Mouse (Mus musculus) forebrain, embryonic 14.5 days (tissue): ENCODE data around the gene Zg16. TPM values are rescaled to one million over a fixed set of nuclear protein-coding genes. Genes with fewer than 3 reads are reported as not detected.

Source experiments
- ATAC-seq: fragments of 200-750 bp; cut with Nextera tagmentation; 2 replicates; pipeline ENCODE4 v1.8.0; 2017; ENCODE audit warnings: mild to moderate bottlenecking, moderate library complexity
- DNase-seq: peaks from one replicate; pipeline ENCODE4 v3.0.0-alpha.2; 2015; ENCODE audit warnings: low spot score
- H3K27ac ChIP-seq: fragments of 300-500 bp; sonication (generic); 2 replicates; pipeline ENCODE4 v1.5.1; 2014; ENCODE audit warnings: low read depth, mild to moderate bottlenecking, control low read depth, low read length, moderate library complexity
- H3K27me3 ChIP-seq: fragments of 300-500 bp; sonication (generic); replicated peaks from 2 replicates; pipeline ENCODE4 v1.6.1; 2014; ENCODE audit warnings: low read length, control low read depth, mixed read lengths; ENCODE audit not compliant: control insufficient read depth, insufficient read depth
- H3K36me3 ChIP-seq: fragments of 300-500 bp; sonication (generic); 2 replicates; pipeline ENCODE4 v1.6.1; 2014; ENCODE audit warnings: low read length, control low read depth; ENCODE audit not compliant: control insufficient read depth, insufficient read depth
- H3K4me1 ChIP-seq: fragments of 300-500 bp; sonication (generic); 2 replicates; pipeline ENCODE4 v1.6.1; 2014; ENCODE audit warnings: antibody characterized with exemption, low read length, control low read depth; ENCODE audit not compliant: control insufficient read depth, insufficient read depth
- H3K4me2 ChIP-seq: fragments of 300-500 bp; sonication (generic); 2 replicates; pipeline ENCODE4 v1.6.1; 2014; ENCODE audit warnings: mild to moderate bottlenecking, control low read depth, low read length
- H3K4me3 ChIP-seq: fragments of 300-500 bp; sonication (generic); 2 replicates; pipeline ENCODE4 v1.5.1; 2014; ENCODE audit warnings: low read depth, low read length, control low read depth
- H3K9ac ChIP-seq: fragments of 300-500 bp; sonication (generic); 2 replicates; pipeline ENCODE4 v1.6.1; 2014; ENCODE audit warnings: mild to moderate bottlenecking, low read length, control low read depth, moderate library complexity
- H3K9me3 ChIP-seq: fragments of 300-500 bp; sonication (generic); replicated peaks from 2 replicates; pipeline ENCODE4 v1.6.1; 2016; ENCODE audit warnings: low read length, control low read depth, mixed read lengths; ENCODE audit not compliant: control insufficient read depth
- WGBS: fragments of 180-500 bp; shearing (Covaris S2); extraction: QIAGEN DNeasy Blood & Tissue Kit; methylation state at CpG from one replicate; pipeline ENCODE4 v1.1.7; 2014; 5-methylcytosine and 5-hydroxymethylcytosine counted together
- polyA plus RNA-seq: library from polyadenylated mRNA; unstranded; fragments of >200 nt; fragmentation: Nextera tagmentation; extraction: Ambion mirVana; gene quantifications from 2 replicates; pipeline ENCODE4 v1.2.1, GENCODE M21; 2014

The Zg16 gene
- polyA plus RNA-seq, 1 experiment from 2014 or later = not detected

DNA sequence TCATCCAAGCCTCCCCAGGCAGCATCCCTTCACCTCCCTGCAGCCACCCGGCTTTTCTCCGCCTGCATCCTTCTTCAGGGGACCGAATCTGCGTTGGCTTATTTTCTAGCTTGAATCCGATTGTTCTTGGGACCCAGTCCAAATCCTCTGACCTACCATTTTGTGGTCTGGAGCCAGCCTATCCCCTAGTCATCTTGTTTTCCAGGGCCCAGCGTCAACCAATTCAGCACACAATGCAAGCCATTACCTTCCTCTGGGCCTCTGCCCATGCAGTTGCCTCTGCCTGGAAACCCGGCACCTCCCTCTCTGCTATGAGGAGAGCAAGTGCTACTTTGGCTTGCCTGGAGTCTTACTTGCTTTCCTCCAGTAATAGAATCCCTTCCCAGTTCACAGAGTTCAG, 18.4 kb upstream of the Zg16 start:
- Histone ChIP-seq H3K4me2 (no peak overlapping the region), H3K27me3 (no peaks in the 10 kb centered on the region), H3K36me3 (no peaks in the 10 kb centered on the region), H3K9me3 (no peaks in the 10 kb centered on the region), H3K9ac (no peak overlapping the region), H3K4me3 (no peak overlapping the region), H3K27ac (no peak overlapping the region), H3K4me1 (no peaks in the 10 kb centered on the region)
- ATAC-seq = no peak
- 67% methylated on average over 7 of the region's 7 CpGs for WGBS
- DNase-seq = no peak

- Histone ChIP-seq H3K27ac (peak overlapping the region; percentile 45; the same call in 1 of the 2 replicates), H3K27me3 (no peaks in the 10 kb centered on the region), H3K4me2 (peak overlapping the region; percentile 39), H3K4me1 (no peaks in the 10 kb centered on the region), H3K4me3 (peak overlapping the region; percentile 14), H3K9ac (peak overlapping the region; percentile 25; the same call in 1 of the 2 replicates), H3K9me3 (no peaks in the 10 kb centered on the region), H3K36me3 (no peaks in the 10 kb centered on the region)
- ATAC-seq (peak; percentile 92), DNase-seq (peak; percentile 92)
- WGBS = 17% methylated on average over 17 of the region's 17 CpGs
Measured at GRCm38 (mm10) chr7:127104560-127105332, 17.6 kb upstream of the Zg16 start.

DNA sequence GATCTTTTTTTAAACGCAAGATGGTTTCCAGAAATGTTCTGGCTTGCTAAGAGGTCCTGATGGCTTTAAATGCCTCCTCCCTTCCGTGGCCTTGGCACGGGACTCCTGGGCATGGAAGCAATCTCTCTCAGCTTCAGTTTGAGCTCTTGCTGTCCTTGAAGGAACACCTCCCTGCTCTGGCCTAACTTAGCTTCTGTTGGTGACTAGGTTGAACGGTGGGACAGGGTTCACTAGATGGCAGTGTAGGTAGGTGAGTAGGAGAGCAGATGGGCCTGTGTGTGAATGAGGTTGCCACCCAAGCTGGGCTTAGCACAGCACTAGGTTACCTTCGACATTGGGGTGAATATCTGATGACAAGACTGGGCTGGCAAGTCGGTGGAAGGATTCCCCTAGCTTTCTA, 16.8 kb upstream of the Zg16 start:
- 66% methylated on average over 6 of the region's 6 CpGs for WGBS
- H3K27me3 ChIP-seq = no peaks in the 10 kb centered on the region
- H3K4me1 ChIP-seq = no peaks in the 10 kb centered on the region
- H3K4me3 ChIP-seq = no peak overlapping the region
- no peaks in the 10 kb centered on the region for H3K9me3 ChIP-seq
- H3K36me3 ChIP-seq = no peaks in the 10 kb centered on the region
- H3K9ac ChIP-seq = no peak overlapping the region
- no peak overlapping the region for H3K4me2 ChIP-seq
- ATAC-seq (no peak), DNase-seq (no peak)
- no peak overlapping the region for H3K27ac ChIP-seq

DNA sequence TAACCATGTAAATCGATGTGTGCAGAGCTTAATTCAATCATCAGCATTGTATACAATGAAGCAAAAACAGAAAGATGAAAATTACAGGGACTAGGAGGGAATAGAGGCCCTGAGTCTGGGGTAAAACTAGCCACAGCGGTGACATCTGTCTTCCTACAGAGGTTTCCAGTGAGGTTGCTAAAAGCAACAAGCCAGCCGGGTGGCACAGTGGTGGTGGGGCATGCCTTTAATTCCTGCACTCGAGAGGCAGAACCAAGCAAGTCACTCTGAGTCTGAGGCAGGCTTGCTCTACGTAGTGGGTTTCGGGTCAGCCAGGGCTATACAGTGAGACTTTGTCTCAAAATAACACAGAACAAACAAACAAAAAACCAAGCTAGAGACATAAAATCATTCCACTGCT, 15.0 kb upstream of the Zg16 start:
- whole genome bisulfite sequencing = 77% methylated on average over 6 of the region's 6 CpGs
- H3K27me3 ChIP-seq = no peaks in the 10 kb centered on the region
- ATAC-seq (no peak), DNase-seq (no peak)
- H3K9ac ChIP-seq = no peak overlapping the region
- no peaks in the 10 kb centered on the region for H3K9me3 ChIP-seq
- H3K27ac ChIP-seq = no peak overlapping the region
- H3K4me2 ChIP-seq = no peak overlapping the region
- no peaks in the 10 kb centered on the region for H3K36me3 ChIP-seq
- H3K4me1 ChIP-seq = no peaks in the 10 kb centered on the region
- H3K4me3 ChIP-seq = no peak overlapping the region

- Histone ChIP-seq H3K9ac (no peak overlapping the region), H3K27ac (no peak overlapping the region), H3K4me1 (no peaks in the 10 kb centered on the region), H3K27me3 (no peaks in the 10 kb centered on the region), H3K4me2 (no peak overlapping the region), H3K9me3 (no peaks in the 10 kb centered on the region), H3K4me3 (no peak overlapping the region), H3K36me3 (no peaks in the 10 kb centered on the region)
- no peak for ATAC-seq
- WGBS = 41% methylated on average over 2 of the region's 2 CpGs
- no peak for DNase-seq
Measured at GRCm38 (mm10) chr7:127101451-127102016, 14.4 kb upstream of the Zg16 start.

- H3K9me3 ChIP-seq = no peaks in the 10 kb centered on the region
- no peak overlapping the region for H3K4me2 ChIP-seq
- no peak for ATAC-seq
- no peak overlapping the region for H3K9ac ChIP-seq
- DNase-seq = no peak
- H3K27ac ChIP-seq = no peak overlapping the region
- H3K4me3 ChIP-seq = no peak overlapping the region
- H3K36me3 ChIP-seq = no peaks in the 10 kb centered on the region
- WGBS = 87% methylated on average over 4 of the region's 4 CpGs
- H3K27me3 ChIP-seq = no peaks in the 10 kb centered on the region
- no peaks in the 10 kb centered on the region for H3K4me1 ChIP-seq
Measured at GRCm38 (mm10) chr7:127099528-127099927, 12.4 kb upstream of the Zg16 start.

DNA sequence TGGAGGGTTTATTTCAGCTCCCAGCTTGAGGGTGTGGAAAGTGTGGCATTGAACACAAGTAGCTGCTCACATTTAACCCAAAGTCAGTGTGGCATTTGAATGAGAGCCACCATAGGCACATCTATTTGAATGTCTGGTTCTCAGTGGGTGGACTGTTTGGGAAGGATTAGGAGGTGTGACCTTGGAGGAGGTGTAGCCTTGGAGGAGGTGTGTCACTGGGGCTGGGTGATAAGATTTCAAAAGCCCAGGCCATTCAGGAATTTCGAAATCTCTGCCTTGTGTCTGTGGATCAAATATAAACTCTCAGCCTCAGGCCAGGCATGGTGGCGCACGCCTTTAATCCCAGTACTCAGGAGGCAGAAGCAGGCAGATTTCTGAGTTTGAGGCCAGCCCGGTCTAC, 11.8 kb upstream of the Zg16 start:
- no peak overlapping the region for H3K4me3 ChIP-seq
- no peak overlapping the region for H3K4me2 ChIP-seq
- no peaks in the 10 kb centered on the region for H3K27me3 ChIP-seq
- no peaks in the 10 kb centered on the region for H3K36me3 ChIP-seq
- H3K4me1 ChIP-seq = no peaks in the 10 kb centered on the region
- no peaks in the 10 kb centered on the region for H3K9me3 ChIP-seq
- no peak overlapping the region for H3K27ac ChIP-seq
- WGBS = 83% methylated on average over 4 of the region's 4 CpGs
- ATAC-seq = no peak
- H3K9ac ChIP-seq = no peak overlapping the region
- DNase-seq = no peak

- Histone ChIP-seq H3K4me2 (no peak overlapping the region), H3K27me3 (no peaks in the 10 kb centered on the region), H3K4me1 (no peaks in the 10 kb centered on the region), H3K27ac (no peak overlapping the region), H3K4me3 (no peak overlapping the region), H3K36me3 (no peaks in the 10 kb centered on the region), H3K9ac (no peak overlapping the region), H3K9me3 (no peaks in the 10 kb centered on the region)
- 84% methylated on average over 5 of the region's 5 CpGs for WGBS
- ATAC-seq = no peak
- no peak for DNase-seq
Measured at GRCm38 (mm10) chr7:127098521-127098920, 11.4 kb upstream of the Zg16 start.

DNA sequence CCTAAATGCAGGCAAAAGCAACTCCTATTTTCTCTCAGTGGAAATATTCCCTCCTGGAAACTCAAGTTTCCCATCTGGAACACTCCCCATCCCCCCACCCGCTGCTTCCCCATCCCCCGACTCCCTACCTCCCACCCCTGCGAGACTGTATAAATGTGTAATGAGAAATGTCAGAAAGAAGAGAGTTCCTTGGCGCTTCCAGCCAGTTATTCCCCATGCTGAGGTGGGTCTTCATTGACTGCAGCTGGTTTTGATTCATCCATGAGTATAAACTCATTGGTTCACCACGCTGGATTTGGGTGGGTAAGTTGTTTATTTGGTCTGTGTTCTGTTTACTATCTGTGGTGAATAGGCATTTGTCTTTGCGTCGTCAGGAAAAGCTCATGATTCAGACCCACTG, 9.3 kb upstream of the Zg16 start:
- WGBS = 70% methylated on average over 7 of the region's 7 CpGs
- no peaks in the 10 kb centered on the region for H3K36me3 ChIP-seq
- DNase-seq (no peak), ATAC-seq (no peak)
- no peak overlapping the region for H3K27ac ChIP-seq
- no peak overlapping the region for H3K4me2 ChIP-seq
- H3K27me3 ChIP-seq = no peaks in the 10 kb centered on the region
- no peaks in the 10 kb centered on the region for H3K4me1 ChIP-seq
- H3K9ac ChIP-seq = no peak overlapping the region
- H3K4me3 ChIP-seq = no peak overlapping the region
- no peaks in the 10 kb centered on the region for H3K9me3 ChIP-seq
